Mouse (Mus musculus) neural tube, embryonic 15.5 days (tissue): Measurements from ENCODE around the gene Gm20388. TPM values are rescaled to one million over a fixed set of nuclear protein-coding genes. Genes with fewer than 3 reads are reported as not detected.
A peak's percentile ranks its signal among the peaks of the same experiment; 100 is the strongest.

Experiments
- ATAC-seq: fragments of 200-750 bp; cut with Nextera tagmentation; 2 replicates; pipeline ENCODE4 v1.8.0; 2017; ENCODE audit warnings: mild to moderate bottlenecking, moderate TSS enrichment, moderate library complexity; ENCODE audit not compliant: low FRiP score
- H3K27ac ChIP-seq: fragments of 300-500 bp; sonication (generic); replicated peaks from 2 replicates; pipeline ENCODE4 v1.5.1; 2015; ENCODE audit warnings: mild to moderate bottlenecking, inconsistent platforms
- H3K27me3 ChIP-seq: fragments of 300-500 bp; sonication (generic); replicated peaks from 2 replicates; pipeline ENCODE4 v1.6.1; 2015; ENCODE audit warnings: inconsistent platforms
- H3K36me3 ChIP-seq: fragments of 300-500 bp; sonication (generic); 2 replicates; pipeline ENCODE4 v1.6.1; 2015; ENCODE audit warnings: inconsistent platforms
- H3K4me1 ChIP-seq: fragments of 300-500 bp; sonication (generic); 2 replicates; pipeline ENCODE4 v1.6.1; 2015; ENCODE audit warnings: inconsistent platforms
- H3K4me2 ChIP-seq: fragments of 300-500 bp; sonication (generic); 2 replicates; pipeline ENCODE4 v1.6.1; 2015; ENCODE audit warnings: inconsistent platforms, mild to moderate bottlenecking, moderate library complexity
- H3K4me3 ChIP-seq: fragments of 300-500 bp; sonication (generic); replicated peaks from 2 replicates; pipeline ENCODE4 v1.5.1; 2015; ENCODE audit warnings: mild to moderate bottlenecking, inconsistent platforms
- H3K9ac ChIP-seq: fragments of 300-500 bp; sonication (generic); replicated peaks from 2 replicates; pipeline ENCODE4 v1.6.1; 2015; ENCODE audit warnings: mild to moderate bottlenecking, inconsistent platforms
- H3K9me3 ChIP-seq: fragments of 300-500 bp; sonication (generic); replicated peaks from 2 replicates; pipeline ENCODE4 v1.6.1; 2016; ENCODE audit warnings: inconsistent platforms
- WGBS: fragments of 180-500 bp; shearing (Covaris S2); methylation state at CpG from one replicate; pipeline ENCODE4 v1.1.7; 2015; ENCODE audit warnings: mixed read lengths; 5-methylcytosine and 5-hydroxymethylcytosine counted together
- polyA plus RNA-seq: library from polyadenylated mRNA; unstranded; fragments of >200 nt; fragmentation: Nextera tagmentation; extraction: Ambion mirVana; gene quantifications from 2 replicates; pipeline ENCODE4 v1.2.1, GENCODE M21; 2015

Gene Gm20388
- polyA plus RNA-seq, 1 experiment from 2014 or later, result not detected

DNA sequence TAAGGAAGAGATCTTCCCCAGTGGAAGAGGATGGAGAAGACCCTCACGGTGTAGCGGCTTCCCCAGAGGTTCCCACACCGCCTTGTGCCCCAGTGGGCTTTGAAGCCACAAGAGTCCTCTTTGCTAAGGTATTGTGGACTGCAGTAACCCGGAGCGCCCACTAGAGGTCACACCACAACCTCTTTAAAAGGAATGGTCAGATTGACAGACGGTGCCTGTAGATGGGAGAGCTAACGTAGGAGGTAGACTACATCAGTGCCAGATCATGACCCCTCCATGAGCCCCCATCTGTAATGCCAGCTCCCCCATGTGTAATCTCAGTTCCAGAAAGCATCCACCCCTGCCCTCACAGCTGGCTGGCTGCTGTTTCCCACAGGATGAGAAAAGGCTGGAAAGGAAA is 1636.5 kb downstream of the Gm20388 start:
- Histone ChIP-seq H3K9ac (no peak overlapping the region), H3K27ac (no peak overlapping the region), H3K4me2 (no peak overlapping the region), H3K36me3 (peaks cover 28% of the 10 kb centered on the region), H3K4me1 (no peaks in the 10 kb centered on the region), H3K27me3 (0 out of 2 replicates have a peak, but pooled peaks cover 4% of the 10 kb centered on the region), H3K9me3 (no peaks in the 10 kb centered on the region), H3K4me3 (no peak overlapping the region)
- 9% methylated on average over 7 of the region's 7 CpGs for WGBS
- 0 out of 2 replicates have a peak, but pooled peaks have one; percentile 28 for ATAC-seq

DNA sequence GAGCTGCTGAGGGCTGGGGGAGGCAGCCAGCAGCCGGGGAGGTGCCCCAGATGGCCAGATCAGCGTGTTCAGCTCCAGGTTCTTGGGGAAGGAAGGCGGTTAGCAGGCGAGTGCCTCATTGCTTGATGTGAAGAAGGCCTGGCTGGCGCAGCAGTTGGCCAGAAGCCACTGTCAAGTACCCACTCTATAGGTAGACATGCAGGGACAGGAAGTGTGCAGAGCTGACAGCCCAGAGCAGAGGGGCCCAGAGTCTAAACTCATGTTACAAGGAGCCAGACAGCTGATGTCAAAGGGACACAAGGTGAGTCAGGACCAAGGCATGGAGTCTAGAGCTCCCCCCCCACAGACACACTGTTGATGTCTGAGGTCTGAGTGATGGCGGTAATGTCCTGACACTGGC is 1639.4 kb downstream of the Gm20388 start:
- Histone ChIP-seq H3K36me3 (peaks cover 55% of the 10 kb centered on the region), H3K27ac (no peak overlapping the region), H3K27me3 (0 out of 2 replicates have a peak, but pooled peaks cover 2% of the 10 kb centered on the region), H3K4me3 (no peak overlapping the region), H3K9ac (no peak overlapping the region), H3K9me3 (no peaks in the 10 kb centered on the region), H3K4me2 (no peak overlapping the region), H3K4me1 (no peaks in the 10 kb centered on the region)
- ATAC-seq, result no peak
- 95% methylated on average over 6 of the region's 6 CpGs for WGBS

DNA sequence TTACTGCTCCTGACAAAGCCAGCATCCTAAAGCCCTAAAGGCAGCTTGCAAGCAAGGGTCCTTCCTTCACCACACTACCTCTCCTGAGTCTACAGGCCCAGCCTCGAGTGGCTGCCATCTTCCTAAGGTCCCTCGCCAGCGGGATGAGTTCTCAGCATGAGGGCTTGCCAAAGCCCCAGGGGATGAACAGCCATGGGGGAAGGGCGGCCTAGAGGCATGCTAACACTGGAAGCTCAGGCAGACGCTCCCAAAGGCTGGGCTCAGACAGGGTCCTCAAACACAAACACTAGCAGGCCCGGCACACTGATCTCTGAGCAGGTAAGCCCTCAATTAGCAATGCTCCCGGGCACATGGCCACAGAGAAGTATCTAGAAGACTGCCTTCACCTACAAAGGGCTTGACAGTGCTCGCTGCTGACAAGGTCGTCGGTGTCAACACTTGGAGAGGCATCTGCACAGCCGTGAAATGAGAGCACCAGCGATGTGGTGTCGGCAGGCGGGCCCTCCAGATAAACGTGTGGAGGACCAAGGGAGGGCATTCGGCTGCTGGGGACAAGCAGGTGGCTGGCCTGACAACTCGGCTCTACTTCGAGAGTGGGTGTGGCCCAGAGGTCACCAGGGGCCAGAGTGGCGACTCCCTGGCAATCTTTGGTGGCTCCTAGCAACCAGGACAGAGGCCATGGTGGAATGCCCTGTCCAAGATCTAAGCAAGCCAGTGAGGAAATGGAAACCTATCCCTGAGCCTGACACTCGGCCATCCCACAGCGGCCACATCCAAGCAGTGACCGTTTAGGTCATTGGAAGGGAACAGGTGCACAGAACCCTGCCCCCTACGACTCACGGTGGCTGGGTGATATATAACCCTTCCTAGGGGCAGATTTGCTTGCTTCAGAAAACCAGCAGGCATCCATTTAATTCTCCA is 1640.7 kb downstream of the Gm20388 start:
- H3K4me1 ChIP-seq, result no peaks in the 10 kb centered on the region
- no peak overlapping the region for H3K27ac ChIP-seq
- WGBS, result 67% methylated on average over 24 of the region's 24 CpGs
- no peak overlapping the region for H3K4me2 ChIP-seq
- no peak overlapping the region for H3K9ac ChIP-seq
- ATAC-seq, result no peak
- peaks cover 59% of the 10 kb centered on the region for H3K36me3 ChIP-seq
- H3K9me3 ChIP-seq, result no peaks in the 10 kb centered on the region
- no peaks in the 10 kb centered on the region for H3K27me3 ChIP-seq
- no peak overlapping the region for H3K4me3 ChIP-seq

DNA sequence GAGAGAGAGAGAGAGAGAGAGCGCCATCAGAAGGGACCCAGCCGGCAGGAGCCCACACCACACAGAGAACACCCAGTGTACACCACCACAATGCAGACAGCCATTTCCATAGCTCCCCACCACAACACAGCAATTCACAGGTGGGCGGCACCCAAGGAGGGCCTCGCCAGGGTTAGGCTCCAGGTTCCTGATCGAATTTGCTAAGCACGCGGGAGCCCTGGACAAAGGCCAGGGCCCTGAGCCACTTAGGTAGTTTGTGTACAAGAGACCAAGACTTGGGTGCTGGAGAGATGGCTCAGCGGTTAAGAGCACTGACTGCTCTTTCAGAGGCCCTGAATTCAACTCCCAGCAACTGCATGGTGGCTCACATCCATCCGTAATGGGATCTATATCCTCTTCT is 1641.9 kb downstream of the Gm20388 start:
- H3K9me3 ChIP-seq, result no peaks in the 10 kb centered on the region
- no peak overlapping the region for H3K4me3 ChIP-seq
- no peaks in the 10 kb centered on the region for H3K27me3 ChIP-seq
- H3K9ac ChIP-seq, result no peak overlapping the region
- H3K36me3 ChIP-seq, result peaks cover 59% of the 10 kb centered on the region
- no peak overlapping the region for H3K4me2 ChIP-seq
- WGBS, result 92% methylated on average over 9 of the region's 9 CpGs
- no peak for ATAC-seq
- no peak overlapping the region for H3K27ac ChIP-seq
- no peaks in the 10 kb centered on the region for H3K4me1 ChIP-seq

DNA sequence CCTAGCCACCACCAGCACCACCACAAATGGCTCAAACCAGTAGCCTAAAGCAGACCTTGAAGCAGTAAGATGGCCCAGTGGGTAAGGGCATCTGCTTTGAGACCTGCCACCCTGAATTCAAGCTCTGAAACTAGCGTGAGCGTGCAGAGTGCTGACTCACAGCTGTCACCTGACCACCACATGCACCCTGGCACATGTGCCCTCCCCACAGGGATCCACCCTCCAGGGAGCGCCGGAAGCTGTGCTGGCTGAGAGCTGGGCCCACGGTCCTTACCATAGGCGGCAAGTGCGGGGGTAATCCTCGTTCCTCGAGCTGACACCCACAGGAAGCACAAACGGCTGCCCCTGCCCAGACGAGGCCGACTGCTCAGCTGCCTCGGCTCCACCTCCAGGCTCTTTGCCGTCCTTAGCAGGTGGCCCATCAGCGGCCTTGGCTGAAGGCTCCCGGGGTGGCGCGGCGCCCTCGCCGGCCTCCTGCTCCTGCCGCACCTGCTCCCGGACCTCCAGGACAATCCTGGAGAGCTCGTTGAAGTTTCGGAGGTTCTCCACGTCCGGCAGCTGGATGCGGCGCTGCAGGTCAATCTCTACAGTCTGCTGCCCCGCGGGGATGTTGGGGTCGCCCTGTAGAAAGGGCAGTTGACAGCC is 1643.3 kb downstream of the Gm20388 start:
- H3K36me3 ChIP-seq, result peaks cover 74% of the 10 kb centered on the region
- no peaks in the 10 kb centered on the region for H3K4me1 ChIP-seq
- no peak overlapping the region for H3K4me2 ChIP-seq
- no peak overlapping the region for H3K9ac ChIP-seq
- no peak overlapping the region for H3K27ac ChIP-seq
- WGBS, result 93% methylated on average over 32 of the region's 32 CpGs
- no peak overlapping the region for H3K4me3 ChIP-seq
- H3K9me3 ChIP-seq, result no peaks in the 10 kb centered on the region
- H3K27me3 ChIP-seq, result no peaks in the 10 kb centered on the region
- no peak for ATAC-seq

DNA sequence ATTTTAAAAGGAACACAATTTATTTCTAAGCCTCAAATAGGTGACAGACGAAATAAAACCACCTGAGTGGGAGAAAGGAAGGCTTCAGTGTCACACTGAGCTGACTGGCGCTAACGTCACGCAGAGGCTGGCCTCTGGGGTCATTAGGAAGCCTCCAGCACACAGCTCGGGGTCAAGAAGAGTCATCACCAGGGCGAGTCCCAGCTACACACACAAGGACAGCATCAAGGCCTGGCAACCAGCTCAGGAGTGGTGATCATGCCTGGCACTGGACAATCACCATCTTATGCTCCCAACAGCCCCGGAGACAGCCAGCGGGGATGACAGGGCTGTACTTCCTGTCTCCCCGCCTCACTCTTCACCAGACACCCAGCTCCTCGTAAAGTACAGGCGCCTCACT is 1647.1 kb downstream of the Gm20388 start:
- Histone ChIP-seq H3K27ac (no peak overlapping the region), H3K4me3 (no peak overlapping the region), H3K4me1 (no peaks in the 10 kb centered on the region), H3K36me3 (peaks cover 56% of the 10 kb centered on the region), H3K9ac (no peak overlapping the region), H3K9me3 (no peaks in the 10 kb centered on the region), H3K4me2 (no peak overlapping the region), H3K27me3 (no peaks in the 10 kb centered on the region)
- no peak for ATAC-seq
- 88% methylated on average over 11 of the region's 11 CpGs for WGBS

DNA sequence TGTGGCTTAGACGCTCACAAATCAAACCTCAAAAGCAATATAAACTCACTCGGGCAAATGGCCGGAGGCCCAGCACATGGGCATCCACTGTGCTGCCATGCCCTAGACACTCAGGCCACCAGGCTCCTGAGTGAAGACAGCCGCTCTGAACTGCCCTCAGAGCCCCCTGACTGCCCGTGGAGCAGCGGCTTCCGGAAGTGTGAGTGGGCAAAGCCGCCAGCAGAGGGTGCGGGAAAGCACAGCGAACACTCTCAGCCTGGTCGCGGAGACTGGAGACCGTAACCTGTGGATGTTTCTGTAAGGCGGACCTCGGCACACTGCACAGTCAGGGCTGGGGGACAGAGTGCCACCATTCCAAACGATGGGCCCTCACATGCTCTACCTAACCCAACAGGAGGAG is 1647.9 kb downstream of the Gm20388 start:
- no peak for ATAC-seq
- H3K9me3 ChIP-seq, result no peaks in the 10 kb centered on the region
- no peak overlapping the region for H3K9ac ChIP-seq
- H3K4me1 ChIP-seq, result no peaks in the 10 kb centered on the region
- no peak overlapping the region for H3K27ac ChIP-seq
- H3K27me3 ChIP-seq, result no peaks in the 10 kb centered on the region
- 89% methylated on average over 16 of the region's 16 CpGs for WGBS
- H3K4me2 ChIP-seq, result no peak overlapping the region
- H3K4me3 ChIP-seq, result no peak overlapping the region
- peaks cover 48% of the 10 kb centered on the region for H3K36me3 ChIP-seq

DNA sequence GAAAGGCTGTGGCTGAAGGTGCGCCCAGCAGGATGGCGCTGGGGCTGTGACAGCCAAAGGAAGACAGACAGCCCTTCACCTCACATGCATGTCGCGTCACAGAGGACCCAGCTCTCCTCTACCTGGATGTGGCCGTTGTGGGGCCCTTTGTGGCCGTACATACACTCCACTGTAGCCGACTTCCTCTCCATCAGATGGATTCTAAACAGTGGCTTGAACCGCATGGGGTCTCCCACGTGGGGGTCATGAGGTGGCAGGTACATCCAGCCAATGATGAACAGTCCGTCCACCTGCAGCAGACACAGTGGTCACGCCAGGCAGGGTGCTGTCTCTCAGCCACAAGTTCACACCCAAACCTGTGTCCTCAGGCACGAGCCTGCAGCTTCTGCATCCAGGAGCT is 1649.2 kb downstream of the Gm20388 start:
- no peaks in the 10 kb centered on the region for H3K9me3 ChIP-seq
- H3K9ac ChIP-seq, result no peak overlapping the region
- H3K27ac ChIP-seq, result no peak overlapping the region
- H3K4me2 ChIP-seq, result no peak overlapping the region
- H3K4me3 ChIP-seq, result no peak overlapping the region
- 94% methylated on average over 12 of the region's 12 CpGs for WGBS
- no peaks in the 10 kb centered on the region for H3K4me1 ChIP-seq
- no peak for ATAC-seq
- no peaks in the 10 kb centered on the region for H3K27me3 ChIP-seq
- peaks cover 36% of the 10 kb centered on the region for H3K36me3 ChIP-seq

DNA sequence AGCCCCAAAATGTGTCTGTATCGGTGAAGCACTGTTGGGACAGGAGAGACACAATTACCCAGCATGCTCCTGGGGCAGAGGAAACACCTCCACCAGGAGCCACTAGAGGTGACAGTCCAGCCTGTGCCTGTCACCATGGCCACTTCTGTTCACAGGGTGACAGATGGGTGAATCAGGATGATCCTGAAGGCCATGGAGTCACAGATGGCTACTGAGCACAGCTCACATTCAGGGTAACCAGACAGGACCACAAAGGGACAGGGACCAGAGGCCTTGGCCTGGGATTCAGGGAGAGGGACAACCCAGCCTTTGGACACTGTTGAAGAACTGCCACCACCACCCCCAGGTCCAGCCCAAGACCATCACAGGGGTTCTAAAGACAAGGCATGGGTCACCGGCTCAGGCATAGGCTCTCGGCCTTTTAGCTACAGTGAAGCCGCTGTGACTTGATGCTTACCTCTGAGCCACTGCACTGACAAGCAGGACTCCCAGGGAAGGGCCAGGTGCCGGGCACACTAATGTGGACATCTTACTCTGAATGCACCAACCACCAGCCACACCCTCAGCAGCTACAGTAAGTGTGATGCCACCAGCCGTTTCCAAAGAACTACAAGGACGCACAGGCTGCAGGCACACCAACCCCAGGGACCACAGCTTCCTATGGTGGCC is 1649.9 kb downstream of the Gm20388 start:
- 93% methylated on average over 7 of the region's 7 CpGs for WGBS
- Histone ChIP-seq H3K27ac (no peak overlapping the region), H3K36me3 (peaks cover 35% of the 10 kb centered on the region), H3K4me1 (no peaks in the 10 kb centered on the region), H3K27me3 (no peaks in the 10 kb centered on the region), H3K9ac (no peak overlapping the region), H3K9me3 (no peaks in the 10 kb centered on the region), H3K4me2 (no peak overlapping the region), H3K4me3 (no peak overlapping the region)
- no peak for ATAC-seq

DNA sequence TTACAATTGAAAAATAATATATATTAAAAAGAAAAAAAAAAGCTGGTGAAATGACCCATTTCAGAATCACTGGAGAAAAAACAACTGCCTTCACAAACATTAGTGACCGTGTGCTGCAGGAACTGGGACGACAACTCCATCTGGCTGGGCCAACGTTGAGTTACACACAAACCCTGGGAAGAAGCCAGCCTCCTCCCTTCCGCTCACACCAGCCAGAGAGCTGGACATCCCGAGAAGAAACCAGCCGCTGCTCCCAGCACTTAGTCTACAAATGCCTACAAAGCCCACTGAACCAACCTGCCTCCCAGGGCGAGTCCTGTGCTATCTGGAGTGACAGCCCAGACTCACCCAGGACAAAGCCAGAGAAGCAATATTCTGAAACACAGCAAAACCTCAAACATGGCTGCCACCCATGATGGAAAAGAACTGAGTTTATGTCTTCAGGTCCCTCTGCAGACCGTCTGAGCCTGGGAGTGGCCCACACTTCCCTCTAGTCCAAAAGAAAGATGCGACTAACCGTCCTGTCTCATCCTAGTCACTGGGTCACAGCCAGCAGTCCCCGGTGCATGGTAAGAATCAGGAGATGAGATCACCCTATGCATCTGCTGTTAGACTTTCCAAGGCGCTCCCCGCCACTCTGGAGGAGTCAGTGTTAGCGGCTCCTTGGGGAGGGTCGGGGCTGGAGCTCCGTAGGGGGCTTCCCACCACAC is 1651.2 kb downstream of the Gm20388 start:
- no peak for ATAC-seq
- Histone ChIP-seq H3K36me3 (peaks cover 37% of the 10 kb centered on the region), H3K4me3 (no peak overlapping the region), H3K9ac (no peak overlapping the region), H3K4me2 (no peak overlapping the region), H3K27me3 (no peaks in the 10 kb centered on the region), H3K9me3 (no peaks in the 10 kb centered on the region), H3K4me1 (no peaks in the 10 kb centered on the region), H3K27ac (no peak overlapping the region)
- WGBS, result 86% methylated on average over 16 of the region's 16 CpGs

DNA sequence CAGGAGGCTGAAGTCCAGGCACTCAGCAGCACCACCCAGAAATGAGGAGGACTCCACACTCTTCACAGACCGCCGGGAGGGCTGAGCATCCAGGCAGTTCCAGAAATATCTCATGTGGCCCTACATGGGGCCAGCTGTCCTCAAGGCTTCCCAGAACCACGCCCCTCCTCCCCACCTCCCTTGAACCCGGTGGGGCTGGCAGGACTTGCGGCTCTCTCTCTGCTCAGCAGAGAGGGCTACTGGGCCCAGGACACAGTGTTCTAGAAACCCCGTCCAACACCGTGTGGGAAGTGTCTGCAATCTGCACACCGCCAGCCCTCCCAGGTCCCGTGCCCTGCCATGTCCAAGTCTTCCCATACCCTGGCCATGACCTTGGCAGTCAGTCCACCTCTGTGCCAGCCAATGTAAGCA is 1652.3 kb downstream of the Gm20388 start:
- no peak overlapping the region for H3K27ac ChIP-seq
- H3K9me3 ChIP-seq, result no peaks in the 10 kb centered on the region
- 89% methylated on average over 9 of the region's 9 CpGs for WGBS
- no peak for ATAC-seq
- H3K4me3 ChIP-seq, result no peak overlapping the region
- peaks cover 33% of the 10 kb centered on the region for H3K36me3 ChIP-seq
- no peak overlapping the region for H3K9ac ChIP-seq
- no peaks in the 10 kb centered on the region for H3K4me1 ChIP-seq
- H3K4me2 ChIP-seq, result no peak overlapping the region
- no peaks in the 10 kb centered on the region for H3K27me3 ChIP-seq
